Mouse (Mus musculus) megakaryocyte, embryonic 14.5 days (primary cell): Measurements from ENCODE around the gene Slc48a1.

Experiments used
- FLI1 ChIP-seq: IDR thresholded peaks from 2 replicates; pipeline ENCODE4 v1.6.1; 2012; ENCODE audit warnings: low read length, inconsistent platforms, mixed read lengths
- GATA1 ChIP-seq: IDR thresholded peaks from 3 replicates; pipeline ENCODE4 v1.6.1; 2012; ENCODE audit warnings: mixed read lengths, low read length, inconsistent platforms, borderline replicate concordance

DNA sequence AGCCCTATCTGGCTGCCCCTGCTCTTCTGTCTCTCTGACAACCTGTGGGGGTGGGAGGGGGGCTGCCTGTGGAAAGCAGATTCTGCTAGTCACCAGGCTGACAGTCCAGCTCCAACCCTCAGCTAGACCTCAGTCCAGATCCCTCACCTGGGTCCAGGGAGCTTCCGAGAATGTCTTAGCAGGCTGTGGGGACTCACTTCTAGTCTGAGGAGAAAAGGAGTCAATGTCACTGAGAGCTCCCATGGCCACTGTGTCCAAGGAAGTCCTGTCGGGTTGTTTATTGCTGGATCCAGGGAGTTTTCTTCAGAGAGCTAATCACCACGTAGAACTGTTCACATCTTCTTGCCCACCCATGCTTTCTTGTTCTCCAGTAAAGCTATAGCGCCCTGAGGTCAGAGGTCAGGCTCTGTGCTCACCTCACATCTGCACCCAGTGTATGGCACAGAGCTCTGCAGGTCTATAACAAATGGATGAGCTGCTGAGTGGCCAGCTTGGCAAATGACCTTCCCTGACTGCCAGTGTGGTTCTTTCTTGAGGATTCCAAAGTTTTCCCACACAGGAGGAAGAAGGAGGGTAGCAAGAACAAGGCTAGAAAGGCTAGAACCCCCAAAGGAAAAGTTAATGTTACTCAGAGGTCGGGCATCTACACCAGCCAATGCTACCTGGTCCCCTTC, 48.4 kb downstream of the Slc48a1 start:
- no peak for TF ChIP-seq GATA1
- no peak for TF ChIP-seq FLI1
